Mouse (Mus musculus): Measurements from ENCODE around the gene Irf2. TPM values are rescaled to one million over a fixed set of nuclear protein-coding genes. Genes with fewer than 3 reads are reported as not detected.

Irf2 gene
- total and polyA plus RNA-seq, 3 experiments = 4.9 to 19.4 TPM; not detected in 1

DNA sequence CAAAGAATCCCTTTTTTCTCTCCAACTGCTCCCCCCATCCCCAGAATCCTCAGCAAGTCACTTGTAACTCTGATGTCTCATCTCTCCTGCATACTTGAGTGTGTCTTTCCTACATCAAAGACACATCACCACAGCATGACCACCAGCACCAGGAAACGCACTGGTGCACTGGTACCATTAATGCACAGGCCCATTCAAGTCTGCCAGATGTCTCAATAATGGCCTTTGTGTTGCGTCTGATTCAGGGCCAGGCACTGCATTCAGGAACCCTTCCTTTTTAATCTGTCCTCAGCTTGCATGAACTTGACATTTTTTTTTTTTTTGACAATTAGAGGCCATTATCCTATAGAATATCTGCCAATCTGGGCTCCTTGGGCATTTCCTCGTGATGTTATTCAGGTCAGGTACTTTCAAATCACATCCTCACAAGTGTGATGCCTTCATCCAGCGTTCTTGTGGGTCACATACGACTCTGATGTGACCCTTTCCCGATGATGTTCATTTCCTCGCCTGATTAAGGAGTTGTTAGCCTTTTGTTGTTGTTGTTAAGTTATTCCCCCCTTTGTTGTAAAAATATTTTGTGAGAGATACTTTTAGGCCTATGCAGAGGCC, 31.5 kb downstream of the Irf2 start:
- TF ChIP-seq ZKSCAN1 (IDR thresholded peaks at IDR 0.05; ENCODE audit: low read depth, low read length) (no peak), GATA1 (IDR thresholded peaks at IDR 0.05; ENCODE audit: low read depth, low read length) (no peak), MEF2A (IDR thresholded peaks at IDR 0.05; ENCODE audit: extremely low read depth, insufficient replicate concordance, low read depth, low read length, poor library complexity, severe bottlenecking) (no peak), USF1 (IDR thresholded peaks at IDR 0.05; ENCODE audit: low read depth, low read length) (no peak), RAD21 (IDR thresholded peaks at IDR 0.05; ENCODE audit: low read depth, low read length) (no peak), ETS1 (IDR thresholded peaks at IDR 0.05; ENCODE audit: low read depth, low read length) (no peak), ZC3H11A (IDR thresholded peaks at IDR 0.05; ENCODE audit: low read depth, low read length) (no peak), CTCF (IDR thresholded peaks at IDR 0.05 in 2 of 3, conservative IDR thresholded peaks at IDR 0.05 in 1 of 3; ENCODE audit: control insufficient read depth in 1 of 3, insufficient read depth in 1 of 3, low read depth in 2 of 3, low read length in 3 of 3, poor library complexity in 1 of 3, severe bottlenecking in 1 of 3) (no peak)
- Histone ChIP-seq H3K79me2 (ENCODE audit: control insufficient read depth, insufficient read depth, low read length, poor library complexity) (peaks cover 14% of the 10 kb centered on the region), H3K4me1 (ENCODE audit: control insufficient read depth in 1 of 2, insufficient read depth in 2 of 2, low read length in 2 of 2) (peaks cover 9 to 18% of the 10 kb centered on the region in 2 experiments), H3K27me3 (ENCODE audit: control insufficient read depth in 1 of 2, insufficient read depth in 2 of 2, low read length in 2 of 2) (no peaks in the 10 kb centered on the region), H3K4me3 (ENCODE audit: control insufficient read depth in 1 of 2, insufficient read depth in 1 of 2, low read depth in 2 of 2, low read length in 2 of 2) (no peak overlapping the region), H3K9me3 (replicated peaks; ENCODE audit: insufficient read depth, low read length) (no peaks in the 10 kb centered on the region), H3K9ac (ENCODE audit: control insufficient read depth, low read depth, low read length, poor library complexity, severe bottlenecking) (no peak overlapping the region), H3K27ac (ENCODE audit: control insufficient read depth, low read depth, low read length) (no peak overlapping the region), H3K36me3 (ENCODE audit: control insufficient read depth in 1 of 2, insufficient read depth in 2 of 2, low read length in 2 of 2) (peaks cover 3 to 15% of the 10 kb centered on the region in 2 experiments; a peak in 3 of 4 replicates)
- no peak for DNase-seq (ENCODE audit: low read depth, low spot score)

DNA sequence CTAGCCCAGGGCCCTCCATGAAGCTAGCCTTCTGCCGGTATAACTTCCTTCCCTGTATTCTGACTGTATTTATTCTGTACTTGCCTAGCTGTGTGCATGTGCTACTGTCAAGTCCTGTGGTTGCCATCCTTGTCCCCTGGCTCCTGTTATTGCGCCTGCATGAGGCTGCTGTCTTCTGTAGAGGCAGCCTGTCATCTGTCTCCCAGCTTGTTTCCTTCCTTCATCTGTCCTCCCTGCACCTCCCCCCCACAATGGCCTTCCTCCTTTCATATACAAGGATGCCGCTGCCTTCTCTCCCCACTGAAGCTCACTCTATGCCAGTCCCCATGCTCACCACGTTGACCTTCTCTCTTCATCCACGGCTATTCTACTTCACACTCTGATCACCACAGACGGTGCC, 33.3 kb downstream of the Irf2 start:
- H3K4me3 ChIP-seq (ENCODE audit: control insufficient read depth in 1 of 2, insufficient read depth in 1 of 2, low read depth in 2 of 2, low read length in 2 of 2) = no peak overlapping the region
- no peaks in the 10 kb centered on the region for H3K9me3 ChIP-seq (replicated peaks; ENCODE audit: insufficient read depth, low read length)
- peaks cover 3 to 12% of the 10 kb centered on the region in 2 experiments for H3K36me3 ChIP-seq (ENCODE audit: control insufficient read depth in 1 of 2, insufficient read depth in 2 of 2, low read length in 2 of 2)
- no peak for TF ChIP-seq ELF1 (IDR thresholded peaks at IDR 0.05; ENCODE audit: low read depth, low read length)
- no peak for TF ChIP-seq MAZ (IDR thresholded peaks at IDR 0.05; ENCODE audit: low read depth, low read length)
- TF ChIP-seq ETS1 (IDR thresholded peaks at IDR 0.05; ENCODE audit: low read depth, low read length) = no peak
- TF ChIP-seq JUND (IDR thresholded peaks at IDR 0.05; ENCODE audit: low read depth, low read length) = no peak
- TF ChIP-seq ZKSCAN1 (IDR thresholded peaks at IDR 0.05; ENCODE audit: low read depth, low read length) = no peak
- no peak for TF ChIP-seq TAL1 (IDR thresholded peaks at IDR 0.05; ENCODE audit: low read length)
- TF ChIP-seq ZMIZ1 (IDR thresholded peaks at IDR 0.05; ENCODE audit: low read depth, low read length) = no peak
- TF ChIP-seq POLR2AphosphoS2 (IDR thresholded peaks at IDR 0.05; ENCODE audit: low read length) = no peak
- TF ChIP-seq MAFK (IDR thresholded peaks at IDR 0.05; ENCODE audit: borderline replicate concordance, low read depth, low read length) = no peak
- DNase-seq (ENCODE audit: low read depth, low spot score) = no peak
- no peak overlapping the region for H3K9ac ChIP-seq (ENCODE audit: control insufficient read depth, low read depth, low read length, poor library complexity, severe bottlenecking)
- H3K27me3 ChIP-seq (ENCODE audit: control insufficient read depth in 1 of 2, insufficient read depth in 2 of 2, low read length in 2 of 2) = no peaks in the 10 kb centered on the region
- peaks cover 9% of the 10 kb centered on the region for H3K79me2 ChIP-seq (ENCODE audit: control insufficient read depth, insufficient read depth, low read length, poor library complexity)
- no peak overlapping the region for H3K27ac ChIP-seq (ENCODE audit: control insufficient read depth, low read depth, low read length)
- peaks cover 9 to 15% of the 10 kb centered on the region in 2 experiments for H3K4me1 ChIP-seq (ENCODE audit: control insufficient read depth in 1 of 2, insufficient read depth in 2 of 2, low read length in 2 of 2)
